8 mouse cellular contexts compared by ENCODE assay signal in genomic region chr13:21222463-21223022, GRCm38 (mm10). TPM values are rescaled to one million over a fixed set of nuclear protein-coding genes. Genes with fewer than 3 reads are reported as not detected.
DNase-seq lines count a peak whose midpoint lies in the region; ATAC-seq lines count a peak whose summit lies in the region.

No protein-coding gene starts in this region.

- H3K9ac ChIP-seq in lung, embryonic 16.5 days (ENCODE audit: low read length), result peak overlapping the region; percentile 71

- no peaks in the 10 kb centered on the region for H3K36me3 ChIP-seq in hindbrain, embryonic 10.5 days
- H3K36me3 ChIP-seq in lung, embryonic 16.5 days (ENCODE audit: control insufficient read depth, insufficient read depth, low read length), result no peaks in the 10 kb centered on the region

- H3K27me3 ChIP-seq in hindbrain, embryonic 10.5 days (ENCODE audit: insufficient read depth, poor library complexity, severe bottlenecking), result peaks cover 18% of the 10 kb centered on the region; the same call in 1 of the 2 replicates
- H3K27me3 ChIP-seq in lung, embryonic 16.5 days (ENCODE audit: control insufficient read depth, insufficient read depth, low read depth, low read length), result no peaks in the 10 kb centered on the region; the same call in 1 of the 2 replicates

- no peaks in the 10 kb centered on the region for H3K9me3 ChIP-seq in hindbrain, embryonic 10.5 days
- no peaks in the 10 kb centered on the region for H3K9me3 ChIP-seq in lung, embryonic 16.5 days (ENCODE audit: control insufficient read depth, low read length)

- peak; percentile 90 for DNase-seq in Muller cell, postnatal 12 days (ENCODE audit: inconsistent ontology term)
- DNase-seq in cerebellum, adult 9-10 months, result peak; percentile 93
- DNase-seq in hindbrain, embryonic 10.5 days (ENCODE audit: low spot score), result peak; percentile 91
- DNase-seq in layer of hippocampus, adult 9-11 months, result peak; percentile 82
- DNase-seq in ovary, adult 18-20 months (ENCODE audit: low spot score), result peak; percentile 45
- DNase-seq in thymus, postnatal 0 days (ENCODE audit: low spot score), result peak; percentile 83

- H3K4me2 ChIP-seq in lung, embryonic 16.5 days (ENCODE audit: low read depth, low read length), result peak overlapping the region; percentile 85

- ATAC-seq in frontal cortex, adult (ENCODE audit: low TSS enrichment), result peak; percentile 95
- ATAC-seq in lung, embryonic 16.5 days (ENCODE audit: low read depth), result peak; percentile 93

- under 1% methylated on average over 20 of the region's 20 CpGs for WGBS in hindbrain, embryonic 10.5 days
- under 1% methylated on average over 20 of the region's 20 CpGs for WGBS in lung, embryonic 16.5 days

- peaks cover 12% of the 10 kb centered on the region for H3K4me1 ChIP-seq in hindbrain, embryonic 10.5 days (replicated peaks)
- no peaks in the 10 kb centered on the region; the same call in 1 of the 2 replicates for H3K4me1 ChIP-seq in lung, embryonic 16.5 days (replicated peaks; ENCODE audit: control insufficient read depth, insufficient read depth, low read length)

- H3K27ac ChIP-seq in hindbrain, embryonic 10.5 days, result peak overlapping the region; percentile 94
- peak overlapping the region; percentile 27 for H3K27ac ChIP-seq in lung, embryonic 16.5 days (ENCODE audit: low read length)

- peak overlapping the region; percentile 70 for H3K4me3 ChIP-seq in hindbrain, embryonic 10.5 days
- H3K4me3 ChIP-seq in lung, embryonic 16.5 days (ENCODE audit: low read length), result peak overlapping the region; percentile 63

RNA-seq across cellular contexts. Expression of gene Trim27, which starts 43.3 kb away (rescaled TPM):
- polyA plus RNA-seq in hindbrain, embryonic 10.5 days (2016; fragmentation: Nextera tagmentation; extraction: Ambion mirVana), result 157 and 163 TPM in 2 replicates
- polyA plus RNA-seq in lung, embryonic 16.5 days (2015; fragmentation: Nextera tagmentation; extraction: Ambion mirVana), result 105 and 108 TPM in 2 replicates
- polyA plus RNA-seq in thymus, postnatal 0 days (2015; fragmentation: Nextera tagmentation; extraction: Ambion mirVana), result 160 and 174 TPM in 2 replicates

Comparison
In these comparisons a context has a peak if more than half of its experiments do, and no peak if none do; other contexts are left out.
1. Peak in every context shown above with its lines: DNase-seq, ATAC-seq, H3K4me3 ChIP-seq and H3K27ac ChIP-seq.